Mouse (Mus musculus) heart, embryonic 12.5 days (tissue): ENCODE measurements around the gene Nhp2. TPM values are rescaled to one million over a fixed set of nuclear protein-coding genes. Genes with fewer than 3 reads are reported as not detected.

Experiments used
- ATAC-seq: fragments of 200-750 bp; cut with Nextera tagmentation; 2 replicates; pipeline ENCODE4 v1.8.0; 2017; ENCODE audit warnings: moderate TSS enrichment, moderate library complexity; ENCODE audit not compliant: insufficient number of reproducible peaks, low FRiP score
- H3K27ac ChIP-seq: fragments of 300-500 bp; sonication (generic); 2 replicates; pipeline ENCODE4 v1.5.1; 2016; ENCODE audit warnings: mild to moderate bottlenecking, moderate library complexity; ENCODE audit not compliant: poor library complexity, severe bottlenecking
- H3K27me3 ChIP-seq: fragments of 300-500 bp; sonication (generic); replicated peaks from 2 replicates; pipeline ENCODE4 v1.6.1; 2016; ENCODE audit warnings: mild to moderate bottlenecking, moderate library complexity
- H3K36me3 ChIP-seq: fragments of 300-500 bp; sonication (generic); 2 replicates; pipeline ENCODE4 v1.6.1; 2016; ENCODE audit warnings: mild to moderate bottlenecking, moderate library complexity
- H3K4me1 ChIP-seq: fragments of 300-500 bp; sonication (generic); replicated peaks from 2 replicates; pipeline ENCODE4 v1.6.1; 2016; ENCODE audit warnings: mild to moderate bottlenecking
- H3K4me2 ChIP-seq: fragments of 300-500 bp; sonication (generic); 2 replicates; pipeline ENCODE4 v1.6.1; 2016; ENCODE audit warnings: mild to moderate bottlenecking, moderate library complexity
- H3K4me3 ChIP-seq: fragments of 300-500 bp; sonication (generic); 2 replicates; pipeline ENCODE4 v1.5.1; 2016; ENCODE audit warnings: mild to moderate bottlenecking
- H3K9ac ChIP-seq: fragments of 300-500 bp; sonication (generic); 2 replicates; pipeline ENCODE4 v1.6.1; 2016; ENCODE audit warnings: mild to moderate bottlenecking, moderate library complexity
- H3K9me3 ChIP-seq: fragments of 300-500 bp; sonication (generic); replicated peaks from 2 replicates; pipeline ENCODE4 v1.6.1; 2016; ENCODE audit warnings: mild to moderate bottlenecking, moderate library complexity
- WGBS: fragments of 180-500 bp; shearing (Covaris S2); methylation state at CpG from one replicate; pipeline ENCODE4 v1.1.7; 2016; 5-methylcytosine and 5-hydroxymethylcytosine counted together
- polyA plus RNA-seq: library from polyadenylated mRNA; unstranded; fragments of >200 nt; fragmentation: Nextera tagmentation; extraction: Ambion mirVana; gene quantifications from 2 replicates; pipeline ENCODE4 v1.2.1, GENCODE M21; 2016

The Nhp2 gene
- polyA plus RNA-seq, 1 experiment from 2014 or later = 91.9 TPM

- H3K36me3 ChIP-seq = 0 out of 2 replicates have a peak, but pooled peaks cover 3% of the 10 kb centered on the region
- H3K27me3 ChIP-seq = no peaks in the 10 kb centered on the region
- peaks cover 20% of the 10 kb centered on the region for H3K4me1 ChIP-seq
- no peaks in the 10 kb centered on the region for H3K9me3 ChIP-seq
- WGBS = under 1% methylated on average over 61 of the region's 61 CpGs
- H3K4me2 ChIP-seq = peak within 1 kb of the TSS; percentile 68
- peak within 1 kb of the TSS; percentile 76 for H3K9ac ChIP-seq
- peak within 1 kb of the TSS; percentile 73 for H3K4me3 ChIP-seq
- peak; percentile 84 for ATAC-seq
- H3K27ac ChIP-seq = peak within 1 kb of the TSS; percentile 65
These were observed 16.2 kb downstream of the Nhp2 start, which contains the start of gene Rmnd5b for GRCm38 (mm10) chr11:51635525-51636322. Gene Rmnd5b (minus strand): TSS chr11:51635896.

- ATAC-seq = 0 out of 2 replicates have a peak, but pooled peaks have one; percentile 48
- H3K27me3 ChIP-seq = no peaks in the 10 kb centered on the region
- peak overlapping the region; percentile 68 for H3K4me2 ChIP-seq
- H3K9me3 ChIP-seq = no peaks in the 10 kb centered on the region
- 0 out of 2 replicates have a peak, but pooled peaks cover 3% of the 10 kb centered on the region for H3K36me3 ChIP-seq
- WGBS = 4% methylated on average over 6 of the region's 6 CpGs
- peak overlapping the region; percentile 65 for H3K27ac ChIP-seq
- peaks cover 20% of the 10 kb centered on the region for H3K4me1 ChIP-seq
- peak overlapping the region; percentile 73 for H3K4me3 ChIP-seq
- H3K9ac ChIP-seq = peak overlapping the region; percentile 76
These were observed 16.8 kb downstream of the Nhp2 start for GRCm38 (mm10) chr11:51636323-51636684.

GRCm38 (mm10) chr11:51637971-51638414 lies 18.5 kb downstream of the Nhp2 start:
- Histone ChIP-seq H3K4me3 (peak overlapping the region; percentile 29), H3K27ac (0 out of 2 replicates have a peak overlapping the region, but pooled peaks have one; percentile 16), H3K27me3 (no peaks in the 10 kb centered on the region), H3K4me1 (peaks cover 21% of the 10 kb centered on the region), H3K9ac (peak overlapping the region; percentile 64; the same call in 1 of the 2 replicates), H3K4me2 (peak overlapping the region; percentile 55), H3K9me3 (no peaks in the 10 kb centered on the region), H3K36me3 (no peaks in the 10 kb centered on the region)
- no peak for ATAC-seq
- 5% methylated on average over 17 of the region's 17 CpGs for WGBS

- no peak for ATAC-seq
- H3K4me2 ChIP-seq = peak overlapping the region; percentile 55
- WGBS = 72% methylated on average over 5 of the region's 5 CpGs
- H3K27ac ChIP-seq = no peak overlapping the region
- no peaks in the 10 kb centered on the region for H3K9me3 ChIP-seq
- H3K36me3 ChIP-seq = 0 out of 2 replicates have a peak, but pooled peaks cover 1% of the 10 kb centered on the region
- H3K27me3 ChIP-seq = no peaks in the 10 kb centered on the region
- H3K4me1 ChIP-seq = peaks cover 26% of the 10 kb centered on the region
- no peak overlapping the region for H3K9ac ChIP-seq
- H3K4me3 ChIP-seq = no peak overlapping the region
These were observed 19.0 kb downstream of the Nhp2 start for GRCm38 (mm10) chr11:51638497-51638896.

GRCm38 (mm10) chr11:51640748-51641147 lies 21.2 kb downstream of the Nhp2 start:
- Histone ChIP-seq H3K36me3 (peaks cover 20% of the 10 kb centered on the region), H3K4me3 (no peak overlapping the region), H3K27ac (no peak overlapping the region), H3K9ac (no peak overlapping the region), H3K9me3 (no peaks in the 10 kb centered on the region), H3K4me1 (peaks cover 20% of the 10 kb centered on the region), H3K4me2 (no peak overlapping the region), H3K27me3 (peaks cover 16% of the 10 kb centered on the region; the same call in 1 of the 2 replicates)
- ATAC-seq = no peak
- 75% methylated on average over 7 of the region's 7 CpGs for WGBS

DNA sequence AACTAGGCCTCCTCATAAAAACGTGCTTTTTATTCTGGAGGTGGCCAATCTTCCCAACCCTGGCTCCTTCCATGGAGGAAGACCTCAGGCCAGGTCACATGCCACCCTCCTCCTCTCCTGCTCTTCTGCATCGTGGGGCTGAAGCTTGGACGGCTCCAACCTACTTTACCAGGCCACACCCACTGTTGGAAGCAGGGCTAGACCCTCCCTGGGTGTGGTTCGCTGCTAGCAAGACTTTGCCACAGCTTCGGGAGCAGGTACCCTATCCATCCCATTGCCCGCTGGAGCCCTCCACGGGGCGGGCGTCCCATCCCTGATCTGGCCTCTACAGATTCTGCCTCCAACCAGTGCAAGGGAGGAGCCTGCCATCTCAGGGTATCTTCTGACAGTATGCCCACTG lies 23.7 kb downstream of the Nhp2 start:
- Histone ChIP-seq H3K4me1 (peaks cover 22% of the 10 kb centered on the region), H3K4me3 (no peak overlapping the region), H3K27ac (no peak overlapping the region), H3K27me3 (peaks cover 16% of the 10 kb centered on the region; the same call in 1 of the 2 replicates), H3K36me3 (peaks cover 21% of the 10 kb centered on the region), H3K4me2 (peak overlapping the region; percentile 10; the same call in 1 of the 2 replicates), H3K9ac (no peak overlapping the region), H3K9me3 (no peaks in the 10 kb centered on the region)
- 57% methylated on average over 9 of the region's 9 CpGs for WGBS
- ATAC-seq = no peak

GRCm38 (mm10) chr11:51643761-51644160 lies 24.2 kb downstream of the Nhp2 start:
- Histone ChIP-seq H3K36me3 (peaks cover 21% of the 10 kb centered on the region), H3K27me3 (peaks cover 16% of the 10 kb centered on the region; the same call in 1 of the 2 replicates), H3K9me3 (no peaks in the 10 kb centered on the region), H3K4me1 (peaks cover 28% of the 10 kb centered on the region), H3K9ac (no peak overlapping the region), H3K4me3 (0 out of 2 replicates have a peak overlapping the region, but pooled peaks have one; percentile 2), H3K27ac (no peak overlapping the region), H3K4me2 (peak overlapping the region; percentile 10)
- ATAC-seq = no peak
- WGBS = 40% methylated on average over 15 of the region's 15 CpGs

GRCm38 (mm10) chr11:51644217-51644616 lies 24.7 kb downstream of the Nhp2 start:
- Histone ChIP-seq H3K27me3 (peaks cover 16% of the 10 kb centered on the region; the same call in 1 of the 2 replicates), H3K9me3 (no peaks in the 10 kb centered on the region), H3K36me3 (peaks cover 21% of the 10 kb centered on the region), H3K4me2 (peak overlapping the region; percentile 10), H3K9ac (no peak overlapping the region), H3K4me1 (peaks cover 33% of the 10 kb centered on the region), H3K4me3 (0 out of 2 replicates have a peak overlapping the region, but pooled peaks have one; percentile 2), H3K27ac (no peak overlapping the region)
- 68% methylated on average over 16 of the region's 16 CpGs for WGBS
- ATAC-seq = no peak

DNA sequence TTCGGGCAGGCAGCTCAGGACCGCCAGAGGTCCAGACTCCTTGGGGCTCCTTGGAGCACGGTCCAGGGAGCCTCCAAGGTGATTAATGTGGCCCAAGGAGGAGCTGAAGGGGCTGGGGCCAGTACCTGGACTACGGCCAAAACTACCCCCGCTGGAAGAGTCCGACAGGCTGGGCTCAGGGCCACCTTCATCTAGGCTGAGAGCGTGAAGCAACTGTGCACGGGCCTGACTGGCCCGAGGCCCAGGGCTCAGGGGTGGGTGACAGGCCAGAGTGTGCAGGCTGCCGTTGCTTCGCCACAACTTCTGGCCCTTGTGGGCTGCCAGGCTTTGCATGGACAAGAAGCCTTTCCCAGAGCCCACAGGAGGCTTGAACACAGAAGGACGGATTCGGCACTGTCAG lies 25.8 kb downstream of the Nhp2 start:
- H3K4me3 ChIP-seq = no peak overlapping the region
- no peak overlapping the region for H3K4me2 ChIP-seq
- peaks cover 16% of the 10 kb centered on the region; the same call in 1 of the 2 replicates for H3K27me3 ChIP-seq
- peaks cover 43% of the 10 kb centered on the region for H3K4me1 ChIP-seq
- 83% methylated on average over 13 of the region's 13 CpGs for WGBS
- H3K9me3 ChIP-seq = no peaks in the 10 kb centered on the region
- no peak overlapping the region for H3K27ac ChIP-seq
- peaks cover 21% of the 10 kb centered on the region for H3K36me3 ChIP-seq
- ATAC-seq = no peak
- no peak overlapping the region for H3K9ac ChIP-seq

DNA sequence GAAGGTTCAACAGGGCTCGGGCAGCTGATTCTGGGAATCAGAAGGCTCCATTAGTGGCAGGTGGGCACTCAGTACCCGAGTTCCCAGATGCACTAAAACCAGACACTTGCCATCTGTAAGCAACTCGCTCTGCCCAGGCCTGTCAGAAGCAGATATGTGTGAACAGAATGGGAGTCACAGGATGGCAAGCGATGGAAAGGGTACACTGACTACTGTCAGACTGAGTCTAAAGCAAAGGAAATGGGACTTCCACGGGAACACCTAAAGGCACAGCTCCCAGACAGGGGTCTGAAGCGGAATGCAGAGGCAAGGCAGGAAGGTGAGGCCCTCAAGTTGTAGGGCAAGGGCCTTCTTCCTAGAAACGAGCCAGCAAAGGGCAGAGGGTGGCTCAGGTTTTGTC lies 26.7 kb downstream of the Nhp2 start:
- 75% methylated on average over 7 of the region's 7 CpGs for WGBS
- no peak overlapping the region for H3K4me3 ChIP-seq
- H3K9ac ChIP-seq = no peak overlapping the region
- no peak overlapping the region for H3K27ac ChIP-seq
- ATAC-seq = no peak
- H3K4me2 ChIP-seq = no peak overlapping the region
- H3K4me1 ChIP-seq = peaks cover 46% of the 10 kb centered on the region
- H3K9me3 ChIP-seq = no peaks in the 10 kb centered on the region
- H3K36me3 ChIP-seq = peaks cover 21% of the 10 kb centered on the region
- peaks cover 16% of the 10 kb centered on the region; the same call in 1 of the 2 replicates for H3K27me3 ChIP-seq
